Mouse (Mus musculus) neutrophil, adult 59 days (primary cell): ENCODE data around the gene Jarid2. TPM values are rescaled to one million over a fixed set of nuclear protein-coding genes. Genes with fewer than 3 reads are reported as not detected.

Experiments
- total RNA-seq, 2 experiments: library from RNA; stranded (reverse); gene quantifications; 1 replicate in 1 of 2; 2 replicates in 1 of 2; pipeline ENCODE4 v1.2.4; 2023

Jarid2 gene
- 10 to 100 TPM; 64.9 to 68.8 TPM for total RNA-seq

DNA sequence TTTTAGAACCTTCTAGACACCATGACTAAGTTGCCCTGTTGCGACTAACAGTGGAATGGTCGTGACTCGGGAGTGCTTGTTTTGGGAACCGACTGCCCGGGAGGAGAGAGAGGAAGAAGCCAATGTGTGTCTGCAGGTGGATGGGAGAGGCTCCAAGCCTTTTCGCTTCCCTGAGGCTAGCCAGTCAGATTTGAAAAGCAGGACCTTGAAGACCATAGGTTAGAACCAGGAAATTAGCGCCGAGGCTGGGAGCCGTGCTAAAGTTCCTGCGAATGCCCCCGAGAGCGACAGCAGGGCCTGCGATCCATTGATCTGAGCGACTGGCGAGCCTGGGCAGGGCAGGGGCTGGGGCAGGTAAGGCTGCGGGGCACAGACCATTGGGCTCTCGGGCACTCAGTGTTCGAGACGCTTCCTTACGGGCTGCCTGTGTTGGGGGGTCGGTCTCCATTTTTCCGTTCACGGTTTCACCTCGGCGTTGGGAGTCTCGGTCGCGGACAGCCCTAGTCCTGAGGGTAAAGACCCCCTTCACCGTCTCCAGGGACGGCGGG is at the start of gene Jarid2:
Gene Jarid2, plus strand, starts transcription at position 51 of the 548 bp plus-strand sequence.

